Mouse (Mus musculus): ENCODE results near the gene Zmynd19. TPM values are rescaled to one million over a fixed set of nuclear protein-coding genes. Genes with fewer than 3 reads are reported as not detected.

Zmynd19 gene
- polyA plus RNA-seq, 1 experiment: 3.2 TPM

DNA sequence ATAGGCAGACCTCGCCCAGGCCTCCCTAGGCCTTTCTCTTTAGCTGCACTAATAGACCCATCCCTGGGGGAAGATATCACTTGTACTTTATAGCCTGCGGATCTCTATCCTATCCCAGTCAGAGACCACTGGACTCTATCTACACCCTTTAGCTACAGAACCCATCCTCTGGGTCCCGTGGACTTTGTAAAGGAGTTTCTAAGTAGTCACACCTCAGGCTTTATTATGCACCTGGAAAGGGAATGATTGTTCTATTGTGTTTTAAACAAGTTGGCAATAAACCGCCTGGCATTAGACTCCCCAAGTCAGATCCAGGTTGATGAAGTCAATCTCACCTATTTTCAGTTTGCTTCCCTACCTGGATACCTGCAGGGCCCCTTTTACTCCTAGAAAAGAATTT is 37.4 kb upstream of the Zmynd19 start:
- H3K27me3 ChIP-seq (ENCODE audit: control insufficient read depth, insufficient read depth, low read length): no peaks in the 10 kb centered on the region

DNA sequence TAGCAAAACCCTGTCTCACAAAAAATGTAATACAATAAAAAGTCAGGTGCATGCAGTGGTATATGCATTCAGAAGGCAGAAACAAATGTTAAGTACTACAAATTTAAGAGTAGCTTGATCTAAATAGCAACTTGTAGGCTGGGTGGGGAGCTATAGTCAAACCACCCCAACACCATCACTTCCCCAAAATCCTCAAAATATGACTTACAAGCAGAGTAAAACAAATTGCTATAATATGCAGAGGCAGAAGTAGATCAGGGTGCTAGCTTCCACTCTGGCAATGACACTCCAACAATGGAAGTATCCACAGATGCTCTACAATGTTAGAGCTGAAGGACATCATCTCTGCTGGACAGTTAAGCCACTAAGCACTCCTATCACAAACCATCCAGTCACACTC is 37.0 kb upstream of the Zmynd19 start:
- no peak overlapping the region for H3K4me3 ChIP-seq (ENCODE audit: low read depth, low read length)
- peaks cover under 1% of the 10 kb centered on the region; the same call in 1 of the 2 replicates for H3K4me1 ChIP-seq (ENCODE audit: control insufficient read depth, insufficient read depth, insufficient read length, low read length)
- TF ChIP-seq POLR2A (IDR thresholded peaks at IDR 0.05; ENCODE audit: low read depth, low read length) (no peak), CTCF (IDR thresholded peaks at IDR 0.05; ENCODE audit: extremely low read depth, insufficient read length, insufficient replicate concordance, low read depth, low read length) (no peak)
- H3K27ac ChIP-seq (ENCODE audit: insufficient read depth, low read depth, low read length): no peak overlapping the region
- H3K27me3 ChIP-seq (ENCODE audit: control insufficient read depth, insufficient read depth, low read length): no peaks in the 10 kb centered on the region
- 0 out of 2 replicates have a peak, but pooled peaks cover 2% of the 10 kb centered on the region for H3K36me3 ChIP-seq (ENCODE audit: control insufficient read depth, insufficient read depth, low read length)

More for the DNA sequence above, 37.4 kb upstream of the Zmynd19 start:
- Histone ChIP-seq H3K4me1 (ENCODE audit: control insufficient read depth, insufficient read depth, insufficient read length, low read length) (no peaks in the 10 kb centered on the region), H3K27ac (ENCODE audit: insufficient read depth, low read depth, low read length) (no peak overlapping the region), H3K4me3 (ENCODE audit: low read depth, low read length) (no peak overlapping the region), H3K36me3 (ENCODE audit: control insufficient read depth, insufficient read depth, low read length) (0 out of 2 replicates have a peak, but pooled peaks cover 2% of the 10 kb centered on the region)
- TF ChIP-seq POLR2A (IDR thresholded peaks at IDR 0.05; ENCODE audit: low read depth, low read length) (no peak), CTCF (IDR thresholded peaks at IDR 0.05; ENCODE audit: extremely low read depth, insufficient read length, insufficient replicate concordance, low read depth, low read length) (no peak)
- 70% methylated on average over 4 of the region's 4 CpGs for WGBS

- Histone ChIP-seq H3K27me3 (ENCODE audit: control insufficient read depth, insufficient read depth, low read length) (no peaks in the 10 kb centered on the region), H3K4me1 (ENCODE audit: control insufficient read depth, insufficient read depth, insufficient read length, low read length) (peaks cover 4% of the 10 kb centered on the region; the same call in 1 of the 2 replicates), H3K4me3 (ENCODE audit: low read depth, low read length) (no peak overlapping the region), H3K36me3 (ENCODE audit: control insufficient read depth, insufficient read depth, low read length) (0 out of 2 replicates have a peak, but pooled peaks cover 2% of the 10 kb centered on the region), H3K27ac (ENCODE audit: insufficient read depth, low read depth, low read length) (no peak overlapping the region)
- no peak for TF ChIP-seq CTCF (IDR thresholded peaks at IDR 0.05; ENCODE audit: extremely low read depth, insufficient read length, insufficient replicate concordance, low read depth, low read length)
- no peak for TF ChIP-seq POLR2A (IDR thresholded peaks at IDR 0.05; ENCODE audit: low read depth, low read length)
- WGBS: 75% methylated on average over 3 of the region's 3 CpGs
Measured at GRCm38 (mm10) chr2:24914762-24915161, 34.8 kb upstream of the Zmynd19 start.

DNA sequence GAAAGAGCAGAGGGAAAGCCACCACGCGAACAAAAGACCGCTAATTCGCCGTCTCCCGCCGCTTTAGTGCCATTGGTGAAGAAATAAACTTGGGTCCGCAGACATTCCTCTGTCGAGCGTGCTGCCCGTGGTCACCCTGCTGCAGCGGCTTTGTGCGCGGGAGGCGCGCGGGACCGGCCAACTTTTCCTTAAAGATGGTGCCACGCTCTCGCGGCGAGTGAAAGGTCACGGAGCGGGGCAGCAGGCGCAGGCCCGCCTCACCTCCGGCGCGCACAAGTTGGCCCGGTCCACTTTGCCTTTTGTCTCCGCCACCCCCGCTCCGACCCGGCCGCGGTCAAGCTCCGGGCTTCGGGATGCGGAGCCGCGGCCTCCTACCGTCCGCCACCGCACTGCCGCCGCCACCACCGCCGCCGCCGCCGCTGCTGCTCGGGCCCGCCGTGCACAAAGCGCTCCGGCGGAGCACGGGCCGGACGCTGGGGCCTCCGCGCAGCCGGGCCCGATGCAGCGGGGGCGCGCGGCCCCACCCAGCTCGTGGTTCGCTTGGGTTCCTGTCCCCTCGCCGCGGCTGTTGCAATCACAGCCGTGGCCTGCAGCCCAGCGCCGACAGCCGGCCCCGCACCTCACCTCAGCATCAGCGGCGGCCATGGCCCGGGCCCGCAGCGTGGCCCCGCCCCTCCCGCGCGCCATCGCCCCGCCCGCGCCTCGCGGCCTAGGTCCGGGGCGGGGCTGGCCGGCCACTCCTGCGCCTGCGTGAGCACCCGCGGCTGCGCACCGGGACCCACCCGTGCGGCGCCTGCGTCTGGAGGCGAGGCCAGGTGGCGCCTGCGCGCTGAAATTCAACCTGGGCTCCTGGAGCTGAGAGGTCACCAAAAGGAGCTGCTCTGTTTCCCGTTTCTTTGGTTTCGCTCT is 30.4 kb upstream of the Zmynd19 start, which contains the start of gene Ehmt1:
TSS of gene Ehmt1 (minus strand) at position 685 of the 909 bp plus-strand sequence.
- peak; percentile 80; the same call in 1 of the 2 replicates for TF ChIP-seq POLR2A (IDR thresholded peaks at IDR 0.05; ENCODE audit: low read depth, low read length)
- TF ChIP-seq CTCF (IDR thresholded peaks at IDR 0.05; ENCODE audit: extremely low read depth, insufficient read length, insufficient replicate concordance, low read depth, low read length): no peak
- H3K27me3 ChIP-seq (ENCODE audit: control insufficient read depth, insufficient read depth, low read length): no peaks in the 10 kb centered on the region
- no peaks in the 10 kb centered on the region for H3K36me3 ChIP-seq (ENCODE audit: control insufficient read depth, insufficient read depth, low read length)
- peaks cover 4% of the 10 kb centered on the region; the same call in 1 of the 2 replicates for H3K4me1 ChIP-seq (ENCODE audit: control insufficient read depth, insufficient read depth, insufficient read length, low read length)
- H3K4me3 ChIP-seq (ENCODE audit: low read depth, low read length): peak within 1 kb of the TSS; percentile 86
- WGBS: under 1% methylated on average over 100 of the region's 112 CpGs
- peak within 1 kb of the TSS; percentile 64 for H3K27ac ChIP-seq (ENCODE audit: insufficient read depth, low read depth, low read length)

- no peaks in the 10 kb centered on the region for H3K27me3 ChIP-seq (ENCODE audit: control insufficient read depth, insufficient read depth, low read length)
- 0 out of 2 replicates have a peak, but pooled peaks cover 2% of the 10 kb centered on the region for H3K36me3 ChIP-seq (ENCODE audit: control insufficient read depth, insufficient read depth, low read length)
- peak overlapping the region; percentile 54 for H3K4me3 ChIP-seq (ENCODE audit: low read depth, low read length)
- WGBS: 7% methylated on average over 8 of the region's 8 CpGs
- H3K27ac ChIP-seq (ENCODE audit: insufficient read depth, low read depth, low read length): peak overlapping the region; percentile 59
- peaks cover 4% of the 10 kb centered on the region; the same call in 1 of the 2 replicates for H3K4me1 ChIP-seq (ENCODE audit: control insufficient read depth, insufficient read depth, insufficient read length, low read length)
- no peak for TF ChIP-seq CTCF (IDR thresholded peaks at IDR 0.05; ENCODE audit: extremely low read depth, insufficient read length, insufficient replicate concordance, low read depth, low read length)
Measured at GRCm38 (mm10) chr2:24919839-24920175, 29.8 kb upstream of the Zmynd19 start.

- no peaks in the 10 kb centered on the region for H3K27me3 ChIP-seq (ENCODE audit: control insufficient read depth, insufficient read depth, low read length)
Measured at GRCm38 (mm10) chr2:24923561-24923960, 26.0 kb upstream of the Zmynd19 start.

GRCm38 (mm10) chr2:24925284-24925683 is 24.3 kb upstream of the Zmynd19 start:
- Histone ChIP-seq H3K36me3 (ENCODE audit: control insufficient read depth, insufficient read depth, low read length) (peaks cover 17% of the 10 kb centered on the region; the same call in 1 of the 2 replicates), H3K27me3 (ENCODE audit: control insufficient read depth, insufficient read depth, low read length) (no peaks in the 10 kb centered on the region), H3K4me3 (ENCODE audit: low read depth, low read length) (no peak overlapping the region), H3K4me1 (ENCODE audit: control insufficient read depth, insufficient read depth, insufficient read length, low read length) (peaks cover 3% of the 10 kb centered on the region), H3K27ac (ENCODE audit: insufficient read depth, low read depth, low read length) (no peak overlapping the region)
- 86% methylated on average over 8 of the region's 8 CpGs for WGBS
- TF ChIP-seq CTCF (IDR thresholded peaks at IDR 0.05; ENCODE audit: extremely low read depth, insufficient read length, insufficient replicate concordance, low read depth, low read length) (no peak), POLR2A (IDR thresholded peaks at IDR 0.05; ENCODE audit: low read depth, low read length) (no peak)

More at GRCm38 (mm10) chr2:24923561-24923960, 26.0 kb upstream of the Zmynd19 start:
- TF ChIP-seq CTCF (IDR thresholded peaks at IDR 0.05; ENCODE audit: extremely low read depth, insufficient read length, insufficient replicate concordance, low read depth, low read length) (no peak), POLR2A (IDR thresholded peaks at IDR 0.05; ENCODE audit: low read depth, low read length) (no peak)
- peaks cover 17% of the 10 kb centered on the region; the same call in 1 of the 2 replicates for H3K36me3 ChIP-seq (ENCODE audit: control insufficient read depth, insufficient read depth, low read length)
- 37% methylated on average over 2 of the region's 2 CpGs for WGBS
- no peak overlapping the region for H3K4me3 ChIP-seq (ENCODE audit: low read depth, low read length)
- H3K27ac ChIP-seq (ENCODE audit: insufficient read depth, low read depth, low read length): no peak overlapping the region
- H3K4me1 ChIP-seq (ENCODE audit: control insufficient read depth, insufficient read depth, insufficient read length, low read length): peaks cover 3% of the 10 kb centered on the region; the same call in 1 of the 2 replicates

All from small intestine, adult 2 months (tissue).